Mouse (Mus musculus) macrophage (primary cell): ENCODE data around the gene Map6d1. TPM values are rescaled to one million over a fixed set of nuclear protein-coding genes. Genes with fewer than 3 reads are reported as not detected.

Experiments used
- H3K27ac ChIP-seq: fragments of 350-480 bp; formaldehyde crosslinking; 2 replicates; pipeline ENCODE4 v1.9.0; 2021
- H3K36me3 ChIP-seq: fragments of 350-480 bp; formaldehyde crosslinking; 2 replicates; pipeline ENCODE4 v1.9.0; 2021; ENCODE audit errors: inconsistent target
- H3K4me3 ChIP-seq: fragments of 350-480 bp; formaldehyde crosslinking; 2 replicates; pipeline ENCODE4 v1.9.0; 2021; ENCODE audit errors: inconsistent target
- H3K79me2 ChIP-seq: fragments of 350-480 bp; formaldehyde crosslinking; 2 replicates; pipeline ENCODE4 v1.9.0; 2021; ENCODE audit errors: inconsistent target
- WGBS: methylation state at CpG from one replicate; pipeline ENCODE4 v1.1.7; 2026; ENCODE audit warnings: inconsistent platforms; ENCODE audit not compliant: missing documents; 5-methylcytosine and 5-hydroxymethylcytosine counted together
- polyA plus RNA-seq: library from polyadenylated mRNA; stranded (reverse); fragments of 250-400 nt; gene quantifications from 3 replicates; pipeline ENCODE4 v1.2.4, GENCODE M21; 2018; ENCODE audit warnings: inconsistent platforms
- total RNA-seq, 78 experiments: library from RNA; depleted of rRNA; stranded (reverse); fragments of 250-400 nt; gene quantifications; 1 replicate in 9 of 78; 2 replicates in 24 of 78; 3 replicates in 43 of 78; 4 replicates in 2 of 78; pipeline ENCODE4 v1.2.4; 2018; ENCODE audit warnings: inconsistent platforms in 56 of 78

The Map6d1 gene
- total RNA-seq (2018; cell fraction: chromatin; rRNA removed), result not detected
- total RNA-seq (2018; cell fraction: cytosol; rRNA removed), result not detected
- not detected for total RNA-seq (2018; cell fraction: nucleus; rRNA removed)
- 0.11 TPM in 1 of 3 replicates, not detected in the others for polyA plus RNA-seq

- WGBS, result 3% methylated on average over 85 of the region's 90 CpGs
- no peaks in the 10 kb centered on the region for H3K36me3 ChIP-seq
- no peak within 1 kb of the TSS for H3K27ac ChIP-seq
- no peaks in the 10 kb centered on the region for H3K79me2 ChIP-seq
- no peak within 1 kb of the TSS; the same call in 1 of the 2 replicates for H3K4me3 ChIP-seq
These were observed at the start of gene Map6d1 for GRCm38 (mm10) chr16:20240468-20241414. TSS of gene Map6d1 (minus strand) at chr16:20241358.

GRCm38 (mm10) chr16:20280238-20280637 is 39.1 kb upstream of the Map6d1 start:
- Histone ChIP-seq H3K79me2 (no peaks in the 10 kb centered on the region), H3K27ac (no peak overlapping the region), H3K4me3 (no peak overlapping the region), H3K36me3 (peaks cover 55% of the 10 kb centered on the region)
- 83% methylated on average over 4 of the region's 4 CpGs for WGBS

GRCm38 (mm10) chr16:20279395-20279794 is 38.2 kb upstream of the Map6d1 start:
- no peak overlapping the region for H3K4me3 ChIP-seq
- no peak overlapping the region for H3K27ac ChIP-seq
- WGBS, result 86% methylated on average over 5 of the region's 5 CpGs
- peaks cover 47% of the 10 kb centered on the region for H3K36me3 ChIP-seq
- H3K79me2 ChIP-seq, result no peaks in the 10 kb centered on the region

GRCm38 (mm10) chr16:20272994-20273393 is 31.8 kb upstream of the Map6d1 start:
- WGBS, result 56% methylated on average over 3 of the region's 3 CpGs
- H3K27ac ChIP-seq, result no peak overlapping the region

GRCm38 (mm10) chr16:20271339-20271738 is 30.2 kb upstream of the Map6d1 start:
- no peak overlapping the region for H3K4me3 ChIP-seq
- no peak overlapping the region for H3K27ac ChIP-seq
- no peaks in the 10 kb centered on the region for H3K79me2 ChIP-seq
- H3K36me3 ChIP-seq, result no peaks in the 10 kb centered on the region
- 41% methylated on average over 4 of the region's 4 CpGs for WGBS

More at GRCm38 (mm10) chr16:20272994-20273393, 31.8 kb upstream of the Map6d1 start:
- Histone ChIP-seq H3K36me3 (no peaks in the 10 kb centered on the region), H3K4me3 (no peak overlapping the region), H3K79me2 (no peaks in the 10 kb centered on the region)

- 19% methylated on average over 7 of the region's 7 CpGs for WGBS
- no peaks in the 10 kb centered on the region for H3K36me3 ChIP-seq
- H3K27ac ChIP-seq, result no peak overlapping the region
- H3K4me3 ChIP-seq, result no peak overlapping the region
- no peaks in the 10 kb centered on the region for H3K79me2 ChIP-seq
These were observed 23.9 kb upstream of the Map6d1 start for GRCm38 (mm10) chr16:20265089-20265488.

GRCm38 (mm10) chr16:20257926-20258325 is 16.8 kb upstream of the Map6d1 start:
- 87% methylated on average over 5 of the region's 5 CpGs for WGBS
- H3K4me3 ChIP-seq, result no peak overlapping the region
- H3K36me3 ChIP-seq, result no peaks in the 10 kb centered on the region
- H3K79me2 ChIP-seq, result no peaks in the 10 kb centered on the region
- no peak overlapping the region for H3K27ac ChIP-seq

GRCm38 (mm10) chr16:20248442-20249174 is 7.5 kb upstream of the Map6d1 start:
- H3K79me2 ChIP-seq, result no peaks in the 10 kb centered on the region
- H3K4me3 ChIP-seq, result no peak overlapping the region
- H3K36me3 ChIP-seq, result no peaks in the 10 kb centered on the region
- 91% methylated on average over 9 of the region's 9 CpGs for WGBS
- H3K27ac ChIP-seq, result no peak overlapping the region

GRCm38 (mm10) chr16:20247103-20247502 is 5.9 kb upstream of the Map6d1 start:
- Histone ChIP-seq H3K36me3 (no peaks in the 10 kb centered on the region), H3K27ac (no peak overlapping the region), H3K4me3 (no peak overlapping the region), H3K79me2 (no peaks in the 10 kb centered on the region)

- H3K79me2 ChIP-seq, result no peaks in the 10 kb centered on the region
- H3K27ac ChIP-seq, result no peak overlapping the region
- WGBS, result 98% methylated on average over 4 of the region's 4 CpGs
- H3K4me3 ChIP-seq, result no peak overlapping the region
- H3K36me3 ChIP-seq, result no peaks in the 10 kb centered on the region
These were observed 2.5 kb downstream of the Map6d1 start for GRCm38 (mm10) chr16:20238646-20239045.

- no peaks in the 10 kb centered on the region for H3K36me3 ChIP-seq
- no peak overlapping the region for H3K4me3 ChIP-seq
- H3K79me2 ChIP-seq, result no peaks in the 10 kb centered on the region
- WGBS, result 83% methylated on average over 4 of the region's 4 CpGs
- no peak overlapping the region for H3K27ac ChIP-seq
These were observed 3.7 kb downstream of the Map6d1 start for GRCm38 (mm10) chr16:20237426-20237825.

GRCm38 (mm10) chr16:20234406-20234805 is 6.8 kb downstream of the Map6d1 start:
- no peaks in the 10 kb centered on the region for H3K79me2 ChIP-seq
- 74% methylated on average over 4 of the region's 4 CpGs for WGBS
- H3K36me3 ChIP-seq, result peaks cover 14% of the 10 kb centered on the region; the same call in 1 of the 2 replicates
- no peak overlapping the region for H3K4me3 ChIP-seq
- no peak overlapping the region for H3K27ac ChIP-seq

- peaks cover 33% of the 10 kb centered on the region; the same call in 1 of the 2 replicates for H3K36me3 ChIP-seq
- 93% methylated on average over 5 of the region's 5 CpGs for WGBS
- no peaks in the 10 kb centered on the region for H3K79me2 ChIP-seq
- no peak overlapping the region for H3K4me3 ChIP-seq
- no peak overlapping the region for H3K27ac ChIP-seq
These were observed 13.0 kb downstream of the Map6d1 start for GRCm38 (mm10) chr16:20228167-20228566.

GRCm38 (mm10) chr16:20227504-20227903 is 13.7 kb downstream of the Map6d1 start:
- Histone ChIP-seq H3K27ac (no peak overlapping the region), H3K4me3 (no peak overlapping the region), H3K36me3 (peaks cover 38% of the 10 kb centered on the region), H3K79me2 (no peaks in the 10 kb centered on the region)
- WGBS, result 76% methylated on average over 6 of the region's 6 CpGs

- H3K36me3 ChIP-seq, result peaks cover 46% of the 10 kb centered on the region
- no peaks in the 10 kb centered on the region for H3K79me2 ChIP-seq
- no peak overlapping the region for H3K27ac ChIP-seq
- H3K4me3 ChIP-seq, result no peak overlapping the region
- WGBS, result 97% methylated on average over 4 of the region's 4 CpGs
These were observed 14.5 kb downstream of the Map6d1 start for GRCm38 (mm10) chr16:20226676-20227075.
